Mouse (Mus musculus): ENCODE measurements around the gene Dppa1.
"Not testable (repeated sequence)": the region's sequence is repeated elsewhere in the genome, so short reads cannot be mapped to it uniquely, and the experiment has no call there.

DNA sequence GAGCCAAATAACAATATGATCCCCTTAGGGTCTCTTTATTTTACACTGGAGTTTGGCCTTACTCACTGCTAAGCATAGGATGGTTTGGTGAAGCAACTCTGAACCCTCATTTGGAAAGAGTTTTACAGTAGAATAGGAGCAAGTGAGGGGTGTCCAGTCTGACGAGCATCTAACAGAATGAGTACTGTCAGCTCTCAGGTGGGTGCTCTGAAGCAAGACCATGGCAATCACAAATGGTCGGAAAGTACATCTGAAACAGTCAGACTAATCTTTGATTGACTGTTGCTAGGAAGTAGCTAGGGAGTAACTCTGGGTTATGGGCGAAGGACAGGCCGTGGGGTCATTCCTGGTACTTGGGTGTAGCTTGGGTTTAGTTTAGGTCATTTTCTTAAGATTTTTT, 6.5 kb upstream of the Dppa1 start:
- not testable (repeated sequence) for TF ChIP-seq CTCF (IDR thresholded peaks at IDR 0.05; ENCODE audit: borderline replicate concordance, extremely low read depth, insufficient read depth, insufficient read length); POLR2A (IDR thresholded peaks at IDR 0.05; ENCODE audit: borderline replicate concordance, extremely low read depth, insufficient read depth, insufficient read length, poor library complexity, severe bottlenecking)

All from brain, embryonic 14.5 days (tissue).